Mouse (Mus musculus): ENCODE measurements around the gene Cdkn1c.

- TF ChIP-seq CTCF (conservative IDR thresholded peaks at IDR 0.05; ENCODE audit: low read length) = no peak
- no peak for TF ChIP-seq NANOG (IDR thresholded peaks at IDR 0.05; ENCODE audit: borderline replicate concordance, low read length)
- TF ChIP-seq POU5F1 (IDR thresholded peaks at IDR 0.05; ENCODE audit: borderline replicate concordance, low read length) = no peak
These were observed 1.9 kb downstream of the Cdkn1c start for GRCm38 (mm10) chr7:143458963-143459331.

Data from E14TG2a.4 (cell line).